Mouse (Mus musculus): Measurements from ENCODE around the gene Asb7. TPM values are rescaled to one million over a fixed set of nuclear protein-coding genes. Genes with fewer than 3 reads are reported as not detected.

Gene Asb7
- 15.9 and 17.1 TPM in 2 replicates for polyA plus RNA-seq (2014; fragmentation: Nextera tagmentation; extraction: Ambion mirVana)

DNA sequence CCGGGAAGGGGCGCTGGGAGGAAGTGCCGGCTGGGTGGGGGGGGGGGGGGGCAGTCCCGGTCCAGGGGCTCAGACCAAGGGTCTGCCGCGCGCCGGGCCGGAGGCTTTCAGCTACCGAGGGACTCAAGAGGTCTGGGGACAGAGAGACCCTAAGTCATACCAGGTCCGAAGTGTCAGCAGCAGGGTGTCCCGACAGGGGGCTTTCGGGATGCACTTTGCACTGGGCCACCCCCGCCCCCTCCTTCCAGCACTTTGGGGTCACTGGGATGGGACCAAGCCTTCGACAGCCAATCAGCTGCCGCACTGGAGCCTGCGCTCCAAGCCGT is at the start of gene Asb7:
Gene Asb7, minus strand, starts transcription at position 303 of the 326 bp plus-strand sequence.
- 0% methylated on average over 15 of the region's 18 CpGs for WGBS
- no peak; the same call in 1 of the 2 replicates for ATAC-seq (ENCODE audit: low FRiP score)
- no peak for DNase-seq (ENCODE audit: low spot score)

DNA sequence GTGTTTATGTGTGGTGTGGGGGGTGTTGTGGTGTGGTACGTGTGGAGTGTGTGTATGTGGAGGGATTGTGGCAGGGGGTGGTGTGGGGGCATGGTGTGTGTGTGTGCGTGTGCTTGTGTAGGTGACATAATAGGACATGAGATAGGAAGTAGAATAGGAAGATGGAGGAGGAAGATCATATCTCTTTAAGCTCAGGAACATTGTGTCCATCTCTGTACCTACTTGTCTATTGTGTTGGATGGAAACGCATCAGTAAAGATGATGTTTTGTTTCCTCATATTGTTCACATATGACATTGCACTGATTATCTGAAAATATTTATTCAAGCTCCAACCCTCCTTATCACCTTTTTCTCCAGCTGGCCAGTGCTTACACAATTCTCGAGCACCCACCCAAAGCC is 48.0 kb upstream of the Asb7 start:
- no peaks in the 10 kb centered on the region for H3K9me3 ChIP-seq (ENCODE audit: control insufficient read depth, low read length)
- WGBS, result 88% methylated on average over 4 of the region's 4 CpGs
- H3K27me3 ChIP-seq (ENCODE audit: control insufficient read depth, insufficient read depth, low read length), result no peaks in the 10 kb centered on the region
- H3K4me1 ChIP-seq (replicated peaks; ENCODE audit: control insufficient read depth, insufficient read depth, low read length), result no peaks in the 10 kb centered on the region
- no peak overlapping the region for H3K9ac ChIP-seq (ENCODE audit: low read depth, low read length)
- no peak overlapping the region for H3K4me2 ChIP-seq (replicated peaks; ENCODE audit: low read depth, low read length)
- ATAC-seq (ENCODE audit: low FRiP score), result no peak
- H3K36me3 ChIP-seq (ENCODE audit: control insufficient read depth, insufficient read depth, low read length), result no peaks in the 10 kb centered on the region
- H3K27ac ChIP-seq (ENCODE audit: low read depth, low read length), result no peak overlapping the region
- DNase-seq (ENCODE audit: low spot score), result no peak
- H3K4me3 ChIP-seq (ENCODE audit: low read depth, low read length), result no peak overlapping the region

More for the DNA sequence above, at the start of gene Asb7:
- Histone ChIP-seq H3K36me3 (ENCODE audit: control insufficient read depth, insufficient read depth, low read length) (no peaks in the 10 kb centered on the region), H3K4me3 (ENCODE audit: low read depth, low read length) (peak within 1 kb of the TSS; percentile 79), H3K27ac (ENCODE audit: low read depth, low read length) (peak within 1 kb of the TSS; percentile 90), H3K9ac (ENCODE audit: low read depth, low read length) (peak within 1 kb of the TSS; percentile 81), H3K4me1 (replicated peaks; ENCODE audit: control insufficient read depth, insufficient read depth, low read length) (no peaks in the 10 kb centered on the region), H3K27me3 (ENCODE audit: control insufficient read depth, insufficient read depth, low read length) (no peaks in the 10 kb centered on the region), H3K9me3 (ENCODE audit: control insufficient read depth, low read length) (no peaks in the 10 kb centered on the region), H3K4me2 (replicated peaks; ENCODE audit: low read depth, low read length) (peak within 1 kb of the TSS; percentile 89)

DNA sequence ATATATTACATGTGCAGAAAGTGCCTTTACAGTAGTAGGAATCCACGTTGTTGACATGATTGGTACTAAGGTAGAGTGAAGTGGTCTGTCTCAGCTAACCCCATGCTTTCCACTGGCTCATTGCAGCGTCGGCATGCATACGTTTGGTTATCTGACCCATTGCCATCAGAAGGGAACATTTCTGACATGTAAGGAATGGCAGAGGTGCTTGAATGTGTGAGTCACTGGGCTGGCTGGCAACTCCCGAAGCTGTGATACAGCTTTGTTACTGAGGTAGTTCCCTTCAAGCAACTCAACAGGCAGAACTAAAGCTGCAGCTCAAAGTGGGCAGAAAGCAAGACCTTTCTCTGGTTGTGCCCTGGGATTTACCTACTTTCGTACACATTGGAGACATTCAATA is 45.6 kb upstream of the Asb7 start:
- no peak overlapping the region for H3K4me2 ChIP-seq (replicated peaks; ENCODE audit: low read depth, low read length)
- H3K36me3 ChIP-seq (ENCODE audit: control insufficient read depth, insufficient read depth, low read length), result no peaks in the 10 kb centered on the region
- DNase-seq (ENCODE audit: low spot score) (no peak), ATAC-seq (ENCODE audit: low FRiP score) (no peak)
- no peak overlapping the region for H3K4me3 ChIP-seq (ENCODE audit: low read depth, low read length)
- no peaks in the 10 kb centered on the region for H3K27me3 ChIP-seq (ENCODE audit: control insufficient read depth, insufficient read depth, low read length)
- no peaks in the 10 kb centered on the region for H3K9me3 ChIP-seq (ENCODE audit: control insufficient read depth, low read length)
- H3K9ac ChIP-seq (ENCODE audit: low read depth, low read length), result no peak overlapping the region
- 93% methylated on average over 6 of the region's 6 CpGs for WGBS
- H3K4me1 ChIP-seq (replicated peaks; ENCODE audit: control insufficient read depth, insufficient read depth, low read length), result no peaks in the 10 kb centered on the region
- H3K27ac ChIP-seq (ENCODE audit: low read depth, low read length), result no peak overlapping the region

DNA sequence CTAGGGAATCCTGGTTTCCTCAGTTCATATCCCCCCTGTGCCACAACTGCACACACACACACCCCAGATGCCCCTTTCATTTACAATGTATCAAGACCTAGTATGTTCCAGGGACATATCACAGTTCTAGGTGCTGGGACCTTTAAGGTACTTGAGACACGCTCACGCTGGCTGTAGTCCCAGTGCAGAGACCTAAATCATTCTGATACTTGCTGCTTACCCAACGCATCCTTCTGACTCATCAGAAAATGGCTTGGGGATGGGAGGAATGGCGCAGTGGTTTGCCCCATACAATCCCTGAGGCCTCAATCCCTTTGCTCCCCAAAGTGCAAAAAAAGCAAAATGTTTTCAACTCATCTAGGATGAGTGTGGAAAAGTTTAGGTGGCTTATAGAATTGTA is 45.1 kb upstream of the Asb7 start:
- H3K36me3 ChIP-seq (ENCODE audit: control insufficient read depth, insufficient read depth, low read length), result no peaks in the 10 kb centered on the region
- H3K4me1 ChIP-seq (replicated peaks; ENCODE audit: control insufficient read depth, insufficient read depth, low read length), result no peaks in the 10 kb centered on the region
- H3K27ac ChIP-seq (ENCODE audit: low read depth, low read length), result no peak overlapping the region
- WGBS, result 94% methylated on average over 4 of the region's 4 CpGs
- ATAC-seq (ENCODE audit: low FRiP score) (no peak), DNase-seq (ENCODE audit: low spot score) (no peak)
- no peak overlapping the region for H3K4me3 ChIP-seq (ENCODE audit: low read depth, low read length)
- H3K9me3 ChIP-seq (ENCODE audit: control insufficient read depth, low read length), result no peaks in the 10 kb centered on the region
- no peak overlapping the region for H3K9ac ChIP-seq (ENCODE audit: low read depth, low read length)
- no peak overlapping the region for H3K4me2 ChIP-seq (replicated peaks; ENCODE audit: low read depth, low read length)
- H3K27me3 ChIP-seq (ENCODE audit: control insufficient read depth, insufficient read depth, low read length), result no peaks in the 10 kb centered on the region

DNA sequence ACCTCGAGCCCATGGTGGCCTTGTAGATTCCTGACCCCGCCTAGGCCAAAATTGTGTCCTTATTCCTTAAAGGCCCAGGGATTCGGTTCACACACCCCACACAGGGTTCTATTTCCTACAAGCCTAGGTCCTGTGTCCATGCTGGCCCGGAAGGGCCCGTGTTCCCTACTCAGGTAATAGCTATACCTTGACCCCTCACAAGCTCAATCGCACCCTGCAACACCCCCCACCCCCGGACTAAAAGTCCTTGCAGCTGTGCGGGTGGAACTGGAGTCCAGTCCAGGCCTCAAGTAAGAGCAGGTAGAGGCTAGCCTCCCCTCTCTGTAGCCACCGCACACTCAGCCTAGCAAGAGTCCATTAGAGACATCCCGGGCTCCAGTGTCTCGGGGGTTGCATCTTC is 44.5 kb upstream of the Asb7 start:
- H3K27ac ChIP-seq (ENCODE audit: low read depth, low read length), result no peak overlapping the region
- ATAC-seq (ENCODE audit: low FRiP score) (no peak), DNase-seq (ENCODE audit: low spot score) (no peak)
- no peaks in the 10 kb centered on the region for H3K4me1 ChIP-seq (replicated peaks; ENCODE audit: control insufficient read depth, insufficient read depth, low read length)
- H3K27me3 ChIP-seq (ENCODE audit: control insufficient read depth, insufficient read depth, low read length), result no peaks in the 10 kb centered on the region
- H3K36me3 ChIP-seq (ENCODE audit: control insufficient read depth, insufficient read depth, low read length), result no peaks in the 10 kb centered on the region
- WGBS, result 95% methylated on average over 11 of the region's 11 CpGs
- no peak overlapping the region for H3K4me3 ChIP-seq (ENCODE audit: low read depth, low read length)
- no peak overlapping the region for H3K4me2 ChIP-seq (replicated peaks; ENCODE audit: low read depth, low read length)
- H3K9me3 ChIP-seq (ENCODE audit: control insufficient read depth, low read length), result no peaks in the 10 kb centered on the region
- no peak overlapping the region for H3K9ac ChIP-seq (ENCODE audit: low read depth, low read length)

DNA sequence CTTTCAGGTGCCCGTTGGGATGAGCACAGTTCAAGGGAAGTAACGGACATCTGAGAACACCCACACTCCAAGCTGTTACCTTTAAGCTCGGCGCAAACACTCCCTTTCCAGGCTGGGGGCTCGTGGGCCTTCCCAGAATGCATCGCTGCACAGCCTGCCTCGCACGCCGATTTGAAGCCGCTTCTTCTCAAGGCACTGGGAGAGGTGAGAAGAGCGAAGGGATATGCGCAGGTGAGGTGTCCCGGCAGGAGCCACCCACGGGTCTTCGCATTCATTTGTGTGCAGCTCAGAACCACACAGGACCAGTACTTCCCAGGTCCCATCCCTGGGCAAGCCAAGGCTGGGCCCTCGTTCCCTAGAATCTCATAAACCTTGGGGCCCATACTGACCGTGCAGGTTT is 44.0 kb upstream of the Asb7 start:
- Histone ChIP-seq H3K27me3 (ENCODE audit: control insufficient read depth, insufficient read depth, low read length) (no peaks in the 10 kb centered on the region), H3K27ac (ENCODE audit: low read depth, low read length) (no peak overlapping the region), H3K4me3 (ENCODE audit: low read depth, low read length) (no peak overlapping the region), H3K4me1 (replicated peaks; ENCODE audit: control insufficient read depth, insufficient read depth, low read length) (no peaks in the 10 kb centered on the region), H3K4me2 (replicated peaks; ENCODE audit: low read depth, low read length) (no peak overlapping the region), H3K9ac (ENCODE audit: low read depth, low read length) (no peak overlapping the region), H3K9me3 (ENCODE audit: control insufficient read depth, low read length) (no peaks in the 10 kb centered on the region), H3K36me3 (ENCODE audit: control insufficient read depth, insufficient read depth, low read length) (no peaks in the 10 kb centered on the region)
- no peak for DNase-seq (ENCODE audit: low spot score)
- no peak for ATAC-seq (ENCODE audit: low FRiP score)
- WGBS, result 94% methylated on average over 17 of the region's 17 CpGs

DNA sequence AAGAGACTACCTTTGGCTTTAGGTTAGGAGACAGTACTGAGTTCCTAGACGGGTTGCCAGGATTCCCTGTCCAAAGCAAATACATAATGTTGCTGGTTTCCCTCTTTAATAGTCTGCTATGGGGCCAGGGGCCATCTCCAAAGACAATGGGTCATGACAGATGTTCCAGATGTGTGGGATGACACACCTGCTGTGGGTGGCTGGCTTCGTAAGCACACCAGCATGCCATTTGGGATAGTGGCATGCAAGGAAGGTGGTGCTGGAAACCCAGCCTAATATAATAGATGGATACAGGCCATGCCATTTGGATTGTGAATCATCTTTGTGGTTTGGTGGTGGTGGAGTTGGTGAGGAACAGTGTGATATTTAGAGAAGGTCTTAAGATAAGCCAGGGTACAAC is 39.8 kb upstream of the Asb7 start:
- no peak overlapping the region for H3K4me2 ChIP-seq (replicated peaks; ENCODE audit: low read depth, low read length)
- no peak overlapping the region for H3K9ac ChIP-seq (ENCODE audit: low read depth, low read length)
- H3K27me3 ChIP-seq (ENCODE audit: control insufficient read depth, insufficient read depth, low read length), result no peaks in the 10 kb centered on the region
- H3K36me3 ChIP-seq (ENCODE audit: control insufficient read depth, insufficient read depth, low read length), result no peaks in the 10 kb centered on the region
- DNase-seq (ENCODE audit: low spot score) (no peak), ATAC-seq (ENCODE audit: low FRiP score) (no peak)
- H3K27ac ChIP-seq (ENCODE audit: low read depth, low read length), result no peak overlapping the region
- WGBS, result 81% methylated on average over 2 of the region's 2 CpGs
- H3K4me3 ChIP-seq (ENCODE audit: low read depth, low read length), result no peak overlapping the region
- no peaks in the 10 kb centered on the region for H3K4me1 ChIP-seq (replicated peaks; ENCODE audit: control insufficient read depth, insufficient read depth, low read length)
- H3K9me3 ChIP-seq (ENCODE audit: control insufficient read depth, low read length), result no peaks in the 10 kb centered on the region

DNA sequence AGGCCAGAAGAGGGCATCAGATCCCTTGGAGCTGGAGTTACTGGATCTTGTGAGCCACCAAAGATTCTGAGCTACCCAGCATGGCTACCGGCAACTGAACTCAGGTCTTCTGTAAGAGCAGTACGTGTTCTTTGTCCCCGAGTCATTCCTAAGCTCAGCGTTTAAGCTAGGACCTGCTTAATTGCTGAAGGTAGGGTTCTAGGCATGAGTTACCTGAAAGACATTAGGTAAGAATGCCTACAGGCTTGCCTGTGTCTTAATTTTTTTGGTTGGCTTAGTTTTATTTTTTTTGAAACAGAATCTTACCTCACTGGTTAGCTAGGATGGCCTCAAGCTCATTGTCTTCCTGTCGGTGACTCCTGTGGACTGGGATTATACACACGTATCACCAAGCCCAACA is 38.7 kb upstream of the Asb7 start:
- Histone ChIP-seq H3K4me2 (replicated peaks; ENCODE audit: low read depth, low read length) (no peak overlapping the region), H3K36me3 (ENCODE audit: control insufficient read depth, insufficient read depth, low read length) (no peaks in the 10 kb centered on the region), H3K9ac (ENCODE audit: low read depth, low read length) (no peak overlapping the region), H3K4me3 (ENCODE audit: low read depth, low read length) (no peak overlapping the region), H3K4me1 (replicated peaks; ENCODE audit: control insufficient read depth, insufficient read depth, low read length) (no peaks in the 10 kb centered on the region), H3K9me3 (ENCODE audit: control insufficient read depth, low read length) (no peaks in the 10 kb centered on the region), H3K27ac (ENCODE audit: low read depth, low read length) (no peak overlapping the region), H3K27me3 (ENCODE audit: control insufficient read depth, insufficient read depth, low read length) (no peaks in the 10 kb centered on the region)
- no peak for ATAC-seq (ENCODE audit: low FRiP score)
- no peak for DNase-seq (ENCODE audit: low spot score)
- WGBS, result 93% methylated on average over 6 of the region's 6 CpGs

DNA sequence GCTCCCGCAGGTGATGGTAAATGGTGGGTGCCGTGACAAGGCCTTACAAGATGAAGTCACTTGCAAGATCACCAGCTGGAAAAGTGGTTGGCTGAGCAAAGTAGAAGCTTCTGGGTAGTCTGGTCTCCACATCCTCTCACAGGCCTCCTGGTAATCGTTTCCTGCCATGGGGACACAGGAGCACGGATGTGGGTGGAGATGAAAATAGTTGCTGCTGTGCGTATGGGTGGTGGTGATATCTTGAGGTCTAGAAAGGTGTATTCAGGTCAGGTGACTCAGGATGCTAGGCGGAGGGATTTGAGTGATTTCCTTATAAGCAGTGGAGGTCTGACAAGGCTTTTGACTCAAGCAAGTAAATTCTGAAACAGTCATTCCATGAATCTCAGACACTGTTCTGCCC is 35.6 kb upstream of the Asb7 start:
- H3K27ac ChIP-seq (ENCODE audit: low read depth, low read length), result no peak overlapping the region
- no peaks in the 10 kb centered on the region for H3K9me3 ChIP-seq (ENCODE audit: control insufficient read depth, low read length)
- no peaks in the 10 kb centered on the region for H3K36me3 ChIP-seq (ENCODE audit: control insufficient read depth, insufficient read depth, low read length)
- no peak for DNase-seq (ENCODE audit: low spot score)
- H3K9ac ChIP-seq (ENCODE audit: low read depth, low read length), result no peak overlapping the region
- no peak for ATAC-seq (ENCODE audit: low FRiP score)
- no peak overlapping the region for H3K4me3 ChIP-seq (ENCODE audit: low read depth, low read length)
- no peaks in the 10 kb centered on the region for H3K27me3 ChIP-seq (ENCODE audit: control insufficient read depth, insufficient read depth, low read length)
- no peak overlapping the region for H3K4me2 ChIP-seq (replicated peaks; ENCODE audit: low read depth, low read length)
- H3K4me1 ChIP-seq (replicated peaks; ENCODE audit: control insufficient read depth, insufficient read depth, low read length), result no peaks in the 10 kb centered on the region
- WGBS, result 93% methylated on average over 6 of the region's 6 CpGs
